Mouse (Mus musculus) heart, postnatal 4 days (tissue): ENCODE data around the gene Pom121. TPM values are rescaled to one million over a fixed set of nuclear protein-coding genes. Genes with fewer than 3 reads are reported as not detected.

Experiments used
- DNase-seq: peaks from one replicate; pipeline ENCODE4 v3.0.0; 2021
- microRNA-seq, 2 experiments: library from miRNA; unstranded; fragments of <30 nt; microRNA quantifications; one replicate each; pipeline ENCODE4 v1.2.0; 2021 to 2022
- total RNA-seq, 2 experiments: library from RNA; stranded (reverse); gene quantifications; 2 replicates each; pipeline ENCODE4 v1.2.3; 2021

Pom121 gene
- total RNA-seq, 2 experiments from 2014 or later, result 31.9 to 32.1 TPM

- DNase-seq, result no peak
Observed at GRCm38 (mm10) chr5:135368312-135368711, 26.0 kb downstream of the Pom121 start.

- DNase-seq, result no peak
Observed at GRCm38 (mm10) chr5:135367841-135368240, 26.5 kb downstream of the Pom121 start.

- DNase-seq, result peak; percentile 63
Observed at GRCm38 (mm10) chr5:135363540-135363939, 30.8 kb downstream of the Pom121 start.

- no peak for DNase-seq
Observed at GRCm38 (mm10) chr5:135362572-135362971, 31.8 kb downstream of the Pom121 start.

- DNase-seq, result peak; percentile 51
Observed at GRCm38 (mm10) chr5:135359772-135360171, 34.6 kb downstream of the Pom121 start.

- DNase-seq, result peak; percentile 54
Observed at GRCm38 (mm10) chr5:135357556-135357955, 36.8 kb downstream of the Pom121 start.

- DNase-seq, result no peak
Observed at GRCm38 (mm10) chr5:135356090-135356489, 38.3 kb downstream of the Pom121 start.

- DNase-seq, result no peak
Observed at GRCm38 (mm10) chr5:135353564-135353963, 40.8 kb downstream of the Pom121 start.

- no peak for DNase-seq
Observed at GRCm38 (mm10) chr5:135352995-135353394, 41.4 kb downstream of the Pom121 start, which contains the start of gene Trim50. TSS of gene Trim50 (plus strand) at chr5:135353295.

GRCm38 (mm10) chr5:135351606-135352005 is 42.7 kb downstream of the Pom121 start:
- DNase-seq, result no peak

- DNase-seq, result no peak
Observed at GRCm38 (mm10) chr5:135349862-135350261, 44.5 kb downstream of the Pom121 start, which contains the start of gene Fkbp6. TSS of gene Fkbp6 (minus strand) at chr5:135350044.

- no peak for DNase-seq
Observed at GRCm38 (mm10) chr5:135347511-135348011, 46.8 kb downstream of the Pom121 start.

- DNase-seq, result no peak
Observed at GRCm38 (mm10) chr5:135346430-135346829, 47.9 kb downstream of the Pom121 start.

GRCm38 (mm10) chr5:135345989-135346388 is 48.4 kb downstream of the Pom121 start:
- no peak for DNase-seq

- no peak for DNase-seq
Observed at GRCm38 (mm10) chr5:135337575-135337974, 56.8 kb downstream of the Pom121 start.

- no peak for DNase-seq
Observed at GRCm38 (mm10) chr5:135331161-135331560, 63.2 kb downstream of the Pom121 start.

- DNase-seq, result no peak
Observed at GRCm38 (mm10) chr5:135330201-135330600, 64.1 kb downstream of the Pom121 start.

GRCm38 (mm10) chr5:135329471-135329870 is 64.9 kb downstream of the Pom121 start:
- no peak for DNase-seq

Small RNA genes lying within 50 kb of the gene (microRNA-seq; reads per million reads assigned to microRNA genes)
- 0.69 to 1.4 reads per million in 2 experiments for gene Mir7033

Other genes with a start within 250 kb of the Pom121 start
- gene Tbl2, start 244.9 kb downstream of the Pom121 start, total RNA-seq, result 10 to 100 TPM; 15.8 to 18.4 TPM
- 10 to 100 TPM; 31.1 to 31.9 TPM for gene Bcl7b, start 226.3 kb downstream of the Pom121 start, total RNA-seq
- 10 to 100 TPM; 53.9 to 54.3 TPM for gene Baz1b, start 207.3 kb downstream of the Pom121 start, total RNA-seq
- gene Fzd9, start 143.3 kb downstream of the Pom121 start, total RNA-seq, result 1 to 10 TPM; 1.2 to 1.7 TPM
- under 1 TPM; 0.69 to 0.74 TPM for gene Fkbp6, start 44.5 kb downstream of the Pom121 start, total RNA-seq
- not detected for gene Trim50, start 41.3 kb downstream of the Pom121 start, total RNA-seq
- 10 to 100 TPM; 14.5 to 15.1 TPM for gene Nsun5, start 24.6 kb downstream of the Pom121 start, total RNA-seq
- gene Hip1, start 150.6 kb upstream of the Pom121 start, total RNA-seq, result 10 to 100 TPM; 40.7 to 43.9 TPM
- not detected for gene Ccl26, start 169.0 kb upstream of the Pom121 start, total RNA-seq
- under 1 TPM; 0.29 to 0.52 TPM for gene Ccl24, start 178.5 kb upstream of the Pom121 start, total RNA-seq
- gene Rhbdd2, start 238.1 kb upstream of the Pom121 start, total RNA-seq, result 10 to 100 TPM; 20.6 to 22.7 TPM